Mouse (Mus musculus) forebrain, embryonic 16.5 days (tissue): ENCODE measurements around the gene Vps26a. TPM values are rescaled to one million over a fixed set of nuclear protein-coding genes. Genes with fewer than 3 reads are reported as not detected.

ENCODE experiments used
- ATAC-seq: fragments of 200-750 bp; cut with Nextera tagmentation; 2 replicates; pipeline ENCODE4 v1.8.0; 2017; ENCODE audit warnings: mild to moderate bottlenecking, moderate library complexity
- H3K27ac ChIP-seq: fragments of 300-500 bp; sonication (generic); 2 replicates; pipeline ENCODE4 v1.5.1; 2014; ENCODE audit warnings: low read length, control low read depth
- H3K27me3 ChIP-seq: fragments of 300-500 bp; sonication (generic); replicated peaks from 2 replicates; pipeline ENCODE4 v1.6.1; 2014; ENCODE audit warnings: low read length; ENCODE audit not compliant: control insufficient read depth, insufficient read depth
- H3K36me3 ChIP-seq: fragments of 300-500 bp; sonication (generic); 2 replicates; pipeline ENCODE4 v1.6.1; 2014; ENCODE audit not compliant: control insufficient read depth, insufficient read depth
- H3K4me1 ChIP-seq: fragments of 300-500 bp; sonication (generic); replicated peaks from 2 replicates; pipeline ENCODE4 v1.6.1; 2014; ENCODE audit warnings: low read length; ENCODE audit not compliant: control insufficient read depth, insufficient read depth
- H3K4me2 ChIP-seq: fragments of 300-500 bp; sonication (generic); 2 replicates; pipeline ENCODE4 v1.6.1; 2014; ENCODE audit warnings: mild to moderate bottlenecking, low read length, control low read depth
- H3K4me3 ChIP-seq: fragments of 300-500 bp; sonication (generic); replicated peaks from 2 replicates; pipeline ENCODE4 v1.5.1; 2014; ENCODE audit warnings: mild to moderate bottlenecking, low read length, control low read depth
- H3K9ac ChIP-seq: fragments of 300-500 bp; sonication (generic); replicated peaks from 2 replicates; pipeline ENCODE4 v1.6.1; 2014; ENCODE audit warnings: low read depth, low read length, control low read depth
- H3K9me3 ChIP-seq: fragments of 300-500 bp; sonication (generic); 2 replicates; pipeline ENCODE4 v1.6.1; 2016; ENCODE audit warnings: low read length; ENCODE audit not compliant: control insufficient read depth
- WGBS: fragments of 180-500 bp; shearing (Covaris S2); extraction: QIAGEN DNeasy Blood & Tissue Kit; methylation state at CpG from one replicate; pipeline ENCODE4 v1.1.7; 2014; 5-methylcytosine and 5-hydroxymethylcytosine counted together
- polyA plus RNA-seq: library from polyadenylated mRNA; unstranded; fragments of >200 nt; fragmentation: Nextera tagmentation; extraction: Ambion mirVana; gene quantifications from 2 replicates; pipeline ENCODE4 v1.2.1, GENCODE M21; 2015

The Vps26a gene
- polyA plus RNA-seq, 1 experiment from 2014 or later: 75.5 TPM

DNA sequence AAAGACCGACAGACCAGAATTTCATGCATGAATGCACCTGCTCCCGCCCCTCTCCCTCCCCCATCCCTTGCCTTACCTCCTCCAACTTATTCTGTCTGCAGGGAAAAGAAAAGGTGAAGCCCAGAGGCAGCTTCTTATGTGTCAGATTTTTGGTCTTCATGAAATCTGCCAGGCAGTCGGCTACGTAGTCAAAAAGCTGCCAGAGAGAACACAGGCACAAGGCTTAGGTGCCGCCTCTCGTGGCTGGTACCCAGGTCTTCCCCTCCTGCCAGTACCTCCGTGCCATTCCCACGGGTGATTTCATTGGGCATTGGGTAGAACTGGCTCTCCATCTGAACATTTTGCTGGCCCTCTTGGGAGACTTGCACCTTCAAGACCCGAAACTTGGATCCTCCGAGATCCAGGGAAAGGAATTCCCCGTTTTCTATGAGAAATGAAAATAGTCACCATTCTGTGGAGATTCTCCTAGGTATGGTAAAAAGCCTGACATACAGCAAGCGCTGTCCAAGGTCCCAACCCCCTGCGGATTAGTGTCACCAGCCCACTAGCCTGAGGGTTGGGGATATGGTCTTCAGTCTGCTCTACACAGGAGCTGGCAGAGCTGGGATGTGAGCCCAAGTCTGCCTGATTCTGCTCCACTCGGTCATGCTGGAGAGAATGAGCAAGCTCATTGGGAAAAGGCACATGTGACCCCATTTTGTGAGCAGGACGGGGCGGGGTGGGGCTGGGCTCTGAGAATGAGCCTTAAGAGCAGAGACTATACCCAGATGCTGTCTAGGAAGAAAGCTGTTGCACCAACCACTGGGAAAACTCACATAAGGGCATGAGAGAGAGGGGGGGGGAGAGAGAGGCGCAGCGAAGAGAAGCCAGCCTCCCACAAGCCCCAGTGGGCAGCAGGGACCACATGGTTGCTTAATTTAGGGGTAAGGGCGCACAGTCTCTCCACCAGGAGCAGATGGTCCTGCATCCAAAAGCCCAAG is 74.9 kb downstream of the Vps26a start:
- no peak overlapping the region for H3K4me3 ChIP-seq
- H3K36me3 ChIP-seq: no peaks in the 10 kb centered on the region
- no peak overlapping the region for H3K27ac ChIP-seq
- H3K9ac ChIP-seq: no peak overlapping the region
- no peaks in the 10 kb centered on the region for H3K9me3 ChIP-seq
- H3K27me3 ChIP-seq: no peaks in the 10 kb centered on the region
- no peak for ATAC-seq
- H3K4me1 ChIP-seq: no peaks in the 10 kb centered on the region
- WGBS: 65% methylated on average over 19 of the region's 19 CpGs
- H3K4me2 ChIP-seq: no peak overlapping the region

DNA sequence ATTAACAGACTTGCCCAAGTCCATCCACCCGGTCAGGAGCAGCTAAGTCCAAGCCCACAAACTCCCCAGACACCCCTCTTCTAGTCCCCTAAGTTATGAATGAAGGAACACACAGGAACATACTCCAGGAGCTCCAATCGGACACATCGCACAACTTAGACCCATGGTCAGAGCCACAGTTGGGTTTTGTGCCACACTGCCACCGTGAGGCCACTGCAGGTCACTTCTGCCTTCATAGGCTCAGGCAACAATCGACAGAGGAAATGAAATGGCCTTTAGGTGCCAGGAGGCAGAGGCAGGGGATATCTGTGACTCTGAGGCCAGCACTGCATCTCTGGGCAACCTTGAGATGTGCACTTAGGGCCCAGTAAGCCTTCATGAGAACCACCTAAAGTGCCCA is 75.7 kb downstream of the Vps26a start:
- H3K4me3 ChIP-seq: no peak overlapping the region
- H3K9me3 ChIP-seq: no peaks in the 10 kb centered on the region
- H3K4me1 ChIP-seq: no peaks in the 10 kb centered on the region
- no peaks in the 10 kb centered on the region for H3K36me3 ChIP-seq
- no peak overlapping the region for H3K9ac ChIP-seq
- ATAC-seq: 0 out of 2 replicates have a peak, but pooled peaks have one; percentile 40
- no peak overlapping the region for H3K27ac ChIP-seq
- no peak overlapping the region for H3K4me2 ChIP-seq
- no peaks in the 10 kb centered on the region for H3K27me3 ChIP-seq
- WGBS: 11% methylated on average over 5 of the region's 5 CpGs

Other genes starting within 250 kb of the Vps26a start
- gene Tacr2, start 234.4 kb downstream of the Vps26a start, polyA plus RNA-seq: not detected in 2 replicates
- gene Hk1, start 106.9 kb downstream of the Vps26a start, polyA plus RNA-seq: 105 and 107 TPM in 2 replicates
- gene Hkdc1, start 64.3 kb downstream of the Vps26a start, polyA plus RNA-seq: 0.11 and 0.28 TPM in 2 replicates
- 0.81 and 1.1 TPM in 2 replicates for gene 4930507D05Rik, start 37.3 kb downstream of the Vps26a start, polyA plus RNA-seq
- gene Supv3l1, start 37.1 kb downstream of the Vps26a start, polyA plus RNA-seq: 21.7 and 22.7 TPM in 2 replicates
- gene Srgn, start 40.6 kb upstream of the Vps26a start, polyA plus RNA-seq: 8.6 and 9.3 TPM in 2 replicates
- gene Kif1bp, start 91.7 kb upstream of the Vps26a start, polyA plus RNA-seq: 71.4 and 71.8 TPM in 2 replicates
- gene Ddx21, start 115.5 kb upstream of the Vps26a start, polyA plus RNA-seq: 18.7 and 22.9 TPM in 2 replicates
- gene Ddx50, start 164.4 kb upstream of the Vps26a start, polyA plus RNA-seq: 104 and 109 TPM in 2 replicates
- gene Stox1, start 239.3 kb upstream of the Vps26a start, polyA plus RNA-seq: 3.0 and 3.3 TPM in 2 replicates